Mouse (Mus musculus) G1E (cell line): Measurements from ENCODE around the gene Arhgap31. TPM values are rescaled to one million over a fixed set of nuclear protein-coding genes. Genes with fewer than 3 reads are reported as not detected.

Experiments used
- ATAC-seq: 2 replicates; pipeline ENCODE4 v1.8.0; 2016; ENCODE audit warnings: mild to moderate bottlenecking; ENCODE audit not compliant: insufficient number of reproducible peaks, poor library complexity, low FRiP score, severe bottlenecking; ENCODE audit errors: extremely low read depth
- DNase-seq: peaks from one replicate; pipeline ENCODE4 v3.0.0; 2012; ENCODE audit warnings: low spot score
- H3K27me3 ChIP-seq: 2 replicates; pipeline ENCODE4 v1.6.1; 2012; ENCODE audit warnings: mild to moderate bottlenecking, low read length, inconsistent platforms; ENCODE audit not compliant: insufficient read depth
- H3K36me3 ChIP-seq: replicated peaks from 2 replicates; pipeline ENCODE3; 2012; ENCODE audit warnings: mild to moderate bottlenecking, inconsistent platforms
- H3K4me1 ChIP-seq: 2 replicates; pipeline ENCODE4 v1.6.1; 2012; ENCODE audit warnings: low read depth, low read length, inconsistent platforms, mixed read lengths; ENCODE audit not compliant: insufficient read depth
- H3K4me3 ChIP-seq: 2 replicates; pipeline ENCODE4 v1.5.1; 2012; ENCODE audit warnings: low read depth, mild to moderate bottlenecking, inconsistent platforms, low read length, moderate library complexity, mixed read lengths
- H3K9me3 ChIP-seq: replicated peaks from 2 replicates; pipeline ENCODE4 v1.6.1; 2012; ENCODE audit warnings: inconsistent platforms
- CTCF ChIP-seq: IDR thresholded peaks from 2 replicates; pipeline ENCODE4 v1.5.1; 2012; ENCODE audit warnings: low read depth, low read length, inconsistent platforms, mixed read lengths
- GATA1 ChIP-seq: IDR thresholded peaks from 2 replicates; pipeline ENCODE4 v1.6.1; 2012; ENCODE audit warnings: borderline replicate concordance, low read length, inconsistent platforms, mixed read lengths
- GATA2 ChIP-seq: IDR thresholded peaks from 2 replicates; pipeline ENCODE4 v1.6.1; 2012; ENCODE audit warnings: low read depth, low read length, inconsistent platforms, borderline replicate concordance
- POLR2AphosphoS5 ChIP-seq: IDR thresholded peaks from 2 replicates; pipeline ENCODE4 v1.6.1; 2012; ENCODE audit warnings: low read depth, low read length, inconsistent platforms; ENCODE audit not compliant: insufficient replicate concordance
- TAL1 ChIP-seq: conservative IDR thresholded peaks from 2 replicates; pipeline ENCODE4 v1.6.1; 2012; ENCODE audit warnings: low read depth, low read length, inconsistent platforms, mixed read lengths
- polyA plus RNA-seq: library from polyadenylated mRNA; stranded (reverse); fragments of >175 nt; gene quantifications from 2 replicates; pipeline ENCODE4 v1.2.3, GENCODE M21; 2012
- total RNA-seq, 2 experiments: library from RNA; stranded (forward) in 1 of 2; stranded (reverse) in 1 of 2; fragments of 200-1000 nt in 1 of 2; fragments of >200 nt in 1 of 2; fragmentation: Nextera tagmentation in 1 of 2; gene quantifications; 2 replicates each; pipeline ENCODE4 v1.2.3; 2014 to 2017

Arhgap31 gene
- total and polyA plus RNA-seq, 3 experiments, result 0.01 to 0.16 TPM; not detected in 1

DNA sequence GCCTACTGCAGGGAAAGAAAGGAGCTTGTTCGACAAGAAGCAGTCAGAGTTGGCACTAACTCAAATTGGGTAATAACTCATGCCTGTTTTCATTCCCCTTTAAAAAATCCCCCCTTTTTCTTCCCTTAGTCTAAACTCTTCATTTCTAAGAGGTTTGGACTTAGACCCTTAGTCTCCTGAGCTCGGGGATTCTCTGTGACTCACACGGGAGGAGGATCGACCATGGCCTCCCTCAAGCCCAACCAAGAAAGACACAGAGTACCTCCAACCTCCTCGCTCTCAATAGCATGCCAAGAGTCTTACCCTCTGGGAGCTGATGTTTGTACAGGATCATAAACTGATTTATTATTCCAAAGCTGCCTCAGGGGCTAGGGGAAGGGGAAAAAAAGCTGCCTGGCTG lies 100.4 kb downstream of the Arhgap31 start:
- Histone ChIP-seq H3K9me3 (peaks cover 11% of the 10 kb centered on the region), H3K4me3 (no peak overlapping the region), H3K4me1 (no peaks in the 10 kb centered on the region), H3K27me3 (peaks cover 6% of the 10 kb centered on the region; the same call in 1 of the 2 replicates), H3K36me3 (no peaks in the 10 kb centered on the region)
- DNase-seq, result no peak
- ATAC-seq, result no peak
- no peak for TF ChIP-seq POLR2AphosphoS5
- no peak for TF ChIP-seq GATA2
- TF ChIP-seq TAL1, result no peak
- TF ChIP-seq CTCF, result no peak
- no peak for TF ChIP-seq GATA1

DNA sequence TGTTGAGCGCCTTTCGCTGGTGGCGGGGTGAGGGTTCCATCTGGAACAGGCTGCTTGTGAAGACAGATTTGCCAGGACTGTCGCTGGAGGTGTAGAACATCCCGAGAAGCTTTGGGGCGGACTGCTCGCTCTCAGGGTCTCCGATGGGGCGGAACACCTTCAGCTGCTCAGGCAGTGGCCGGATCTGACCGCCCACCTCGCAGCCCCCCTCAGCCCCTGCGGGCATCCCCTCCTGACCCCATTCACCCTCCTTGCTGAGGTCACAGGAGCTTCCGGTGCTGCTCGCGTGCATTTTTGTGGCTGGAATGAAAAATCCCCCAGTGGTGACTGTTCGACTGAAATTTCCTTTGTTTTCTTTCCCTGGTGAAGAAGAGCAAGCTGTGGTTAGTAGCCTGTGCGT lies 104.0 kb downstream of the Arhgap31 start:
- no peak overlapping the region for H3K4me3 ChIP-seq
- no peaks in the 10 kb centered on the region for H3K4me1 ChIP-seq
- H3K27me3 ChIP-seq, result peaks cover 3% of the 10 kb centered on the region; the same call in 1 of the 2 replicates
- peaks cover 2% of the 10 kb centered on the region for H3K9me3 ChIP-seq
- ATAC-seq, result no peak
- no peaks in the 10 kb centered on the region for H3K36me3 ChIP-seq
- no peak for DNase-seq
- TF ChIP-seq POLR2AphosphoS5 (no peak), GATA2 (no peak), CTCF (no peak), TAL1 (no peak), GATA1 (no peak)

DNA sequence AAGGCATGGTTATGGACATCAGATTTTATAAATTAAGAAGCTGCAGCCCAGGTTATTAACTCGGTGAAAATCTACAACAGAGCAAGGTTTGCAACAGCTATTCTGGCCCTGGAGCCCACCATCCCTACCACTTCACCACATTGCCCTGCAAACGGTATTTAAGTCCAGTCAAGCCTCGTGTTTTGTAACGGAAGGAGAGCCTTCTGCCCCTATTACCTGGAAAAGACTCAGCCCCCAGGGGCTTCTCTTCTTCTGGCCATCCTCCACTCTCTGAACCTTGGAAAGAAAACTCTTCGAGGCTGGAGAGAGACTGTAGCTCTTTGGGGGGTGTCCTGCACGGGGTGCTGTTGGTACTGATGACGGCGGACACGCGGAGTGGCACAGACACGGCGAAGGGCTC lies 104.4 kb downstream of the Arhgap31 start:
- Histone ChIP-seq H3K4me1 (no peaks in the 10 kb centered on the region), H3K4me3 (no peak overlapping the region), H3K9me3 (peaks cover 2% of the 10 kb centered on the region), H3K36me3 (no peaks in the 10 kb centered on the region), H3K27me3 (peaks cover 3% of the 10 kb centered on the region; the same call in 1 of the 2 replicates)
- TF ChIP-seq GATA1, result no peak
- TF ChIP-seq CTCF, result no peak
- no peak for TF ChIP-seq GATA2
- no peak for TF ChIP-seq POLR2AphosphoS5
- TF ChIP-seq TAL1, result no peak
- ATAC-seq (no peak), DNase-seq (no peak)

DNA sequence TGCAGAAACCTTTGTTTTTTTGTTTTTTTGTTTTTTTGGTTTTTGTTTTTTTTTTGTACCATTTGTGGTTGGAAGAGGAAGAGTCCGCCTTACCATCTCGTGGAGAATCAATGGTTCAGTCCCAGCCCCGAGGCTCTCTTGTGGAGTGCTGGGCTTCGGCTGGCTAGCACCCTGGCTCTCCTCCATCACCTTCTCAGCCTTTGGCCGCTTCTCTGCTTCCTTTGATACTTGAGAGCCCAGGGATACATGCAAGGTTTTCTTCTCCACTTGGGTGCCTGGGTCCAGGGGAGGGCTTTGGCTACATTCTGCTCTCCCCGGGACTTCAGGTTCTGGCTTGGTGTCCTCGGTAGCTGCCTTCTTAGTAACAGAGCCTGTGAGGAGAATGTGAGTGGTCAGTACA lies 106.6 kb downstream of the Arhgap31 start:
- no peak overlapping the region for H3K4me3 ChIP-seq
- TF ChIP-seq POLR2AphosphoS5, result no peak
- TF ChIP-seq GATA2, result no peak
- TF ChIP-seq CTCF, result no peak
- TF ChIP-seq GATA1, result no peak
- no peak for TF ChIP-seq TAL1
- peaks cover 8% of the 10 kb centered on the region; the same call in 1 of the 2 replicates for H3K27me3 ChIP-seq
- no peak for DNase-seq
- 0 out of 2 replicates have a peak, but pooled peaks cover 6% of the 10 kb centered on the region for H3K4me1 ChIP-seq
- ATAC-seq, result no peak
- H3K36me3 ChIP-seq, result no peaks in the 10 kb centered on the region
- peaks cover 2% of the 10 kb centered on the region for H3K9me3 ChIP-seq

DNA sequence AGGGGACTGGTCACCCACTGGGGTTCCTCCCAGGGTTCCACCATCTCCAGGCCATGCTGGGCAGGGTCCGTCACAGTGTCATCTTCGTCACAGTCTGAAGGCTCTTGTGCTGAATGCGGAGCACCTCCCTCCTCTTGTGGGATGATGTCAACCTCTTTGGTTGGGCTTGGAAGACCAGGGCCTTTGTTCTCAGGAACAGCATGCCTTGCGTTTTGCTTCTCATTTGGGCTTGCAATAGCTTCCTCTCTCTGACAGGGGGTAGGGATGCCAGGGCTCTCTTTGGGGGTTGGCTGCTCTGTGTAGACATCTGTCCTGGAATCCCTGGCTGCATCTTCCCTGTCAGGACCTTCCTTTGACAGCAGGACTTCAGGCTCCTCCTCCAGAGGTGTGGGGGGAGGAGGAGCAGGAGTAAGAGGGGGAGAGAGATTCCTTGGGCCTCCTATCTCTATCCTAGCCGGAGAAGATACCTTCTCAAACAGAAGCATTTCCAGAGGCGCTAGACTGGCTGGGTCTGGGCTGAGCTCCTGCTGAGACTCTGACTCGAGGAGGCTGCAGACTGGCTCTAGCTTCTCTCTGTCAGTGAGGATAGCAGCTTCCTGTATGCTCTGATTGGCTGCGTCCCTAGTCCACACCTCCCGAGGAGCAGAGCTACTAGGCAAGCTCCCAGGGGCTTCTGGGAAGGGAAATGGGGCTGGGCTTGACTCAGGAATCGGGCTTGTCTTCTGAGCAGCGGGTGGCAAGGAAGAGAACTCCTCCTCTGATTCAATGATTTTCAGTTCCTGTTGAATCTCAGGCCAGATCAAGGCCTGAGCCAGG lies 109.9 kb downstream of the Arhgap31 start:
- DNase-seq (peak; percentile 15), ATAC-seq (peak; percentile 57)
- no peaks in the 10 kb centered on the region for H3K9me3 ChIP-seq
- H3K36me3 ChIP-seq, result no peaks in the 10 kb centered on the region
- H3K27me3 ChIP-seq, result peaks cover 8% of the 10 kb centered on the region
- no peak for TF ChIP-seq POLR2AphosphoS5
- TF ChIP-seq CTCF, result no peak
- TF ChIP-seq TAL1, result no peak
- TF ChIP-seq GATA2, result no peak
- TF ChIP-seq GATA1, result no peak
- 0 out of 2 replicates have a peak, but pooled peaks cover 6% of the 10 kb centered on the region for H3K4me1 ChIP-seq
- no peak overlapping the region; the same call in 1 of the 2 replicates for H3K4me3 ChIP-seq

DNA sequence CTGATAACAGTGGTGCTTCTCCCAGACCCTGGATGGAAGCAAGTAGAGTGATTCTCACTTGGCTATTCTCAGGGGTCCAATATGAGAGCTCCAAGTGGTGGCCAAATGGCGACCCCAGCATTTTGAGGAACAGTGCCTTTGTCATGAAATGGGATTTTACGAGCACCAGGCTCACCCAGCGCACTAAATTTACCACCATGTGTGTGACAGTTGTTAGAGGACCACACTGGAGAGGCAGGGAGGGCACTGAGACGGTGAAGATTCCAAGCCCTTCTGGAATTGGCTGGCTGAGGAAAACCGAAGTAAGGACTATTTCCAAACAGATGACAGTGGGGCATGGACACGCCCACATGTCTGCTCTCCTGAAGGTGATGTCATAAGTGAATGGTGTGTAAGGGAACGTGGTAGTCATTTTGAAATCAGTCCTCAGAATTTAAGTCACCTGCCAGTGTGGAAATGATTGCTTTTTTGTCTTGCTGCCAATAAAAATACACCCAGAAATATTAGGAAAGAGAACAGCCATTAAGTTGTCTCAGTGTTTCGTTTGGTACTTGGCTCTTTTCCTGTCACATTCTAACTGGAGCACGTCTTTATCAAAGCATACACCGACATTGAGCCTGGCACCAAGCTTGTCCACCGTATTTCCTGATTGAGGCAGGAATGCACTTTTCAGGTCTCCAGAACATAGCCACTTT lies 113.9 kb downstream of the Arhgap31 start:
- H3K4me3 ChIP-seq, result no peak overlapping the region
- no peaks in the 10 kb centered on the region for H3K9me3 ChIP-seq
- ATAC-seq (no peak), DNase-seq (no peak)
- no peak for TF ChIP-seq CTCF
- TF ChIP-seq GATA2, result no peak
- TF ChIP-seq GATA1, result no peak
- no peak for TF ChIP-seq POLR2AphosphoS5
- no peak for TF ChIP-seq TAL1
- 0 out of 2 replicates have a peak, but pooled peaks cover 6% of the 10 kb centered on the region for H3K4me1 ChIP-seq
- H3K36me3 ChIP-seq, result peaks cover 10% of the 10 kb centered on the region
- peaks cover 4% of the 10 kb centered on the region for H3K27me3 ChIP-seq
